Mouse (Mus musculus): ENCODE measurements around the gene Pabpc4. TPM values are rescaled to one million over a fixed set of nuclear protein-coding genes. Genes with fewer than 3 reads are reported as not detected.
"Not testable (repeated sequence)": the region's sequence is repeated elsewhere in the genome, so short reads cannot be mapped to it uniquely, and the experiment has no call there.

Pabpc4 gene
- polyA plus RNA-seq, 1 experiment from 2014 or later = 79.4 TPM

DNA sequence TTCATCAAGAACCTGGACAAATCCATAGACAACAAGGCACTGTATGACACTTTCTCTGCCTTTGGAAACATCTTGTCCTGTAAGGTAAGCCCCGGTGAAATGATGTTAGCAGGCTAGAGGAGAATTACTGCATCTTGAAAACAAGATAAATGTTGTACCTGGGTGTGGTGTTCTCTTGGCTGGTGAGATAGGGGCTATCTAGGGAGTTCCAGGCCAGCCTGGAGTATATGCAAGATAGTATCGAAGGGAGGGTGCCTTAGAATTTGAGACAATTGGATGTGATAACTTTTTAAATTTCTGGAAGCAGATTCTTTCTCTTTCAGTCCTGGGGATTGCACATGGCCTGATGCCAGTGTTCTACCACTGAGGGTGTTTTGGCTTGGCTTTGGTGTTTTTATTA lies 24.6 kb downstream of the Pabpc4 start:
- Histone ChIP-seq H3K36me3 (replicated peaks) (peaks cover 79% of the 10 kb centered on the region), H3K4me1 (replicated peaks) (peaks cover 49% of the 10 kb centered on the region), H3K9ac (peak overlapping the region; percentile 80), H3K4me3 (replicated peaks) (peak overlapping the region; percentile 74), H3K9me3 (replicated peaks) (no peaks in the 10 kb centered on the region), H3K4me2 (peak overlapping the region; percentile 73), H3K27ac (replicated peaks) (peak overlapping the region; percentile 92), H3K27me3 (no peaks in the 10 kb centered on the region)
- ATAC-seq (ENCODE audit: insufficient read depth) = peak; percentile 78
- WGBS (ENCODE audit: insufficient replicate concordance) = 21% methylated on average over 2 of the region's 2 CpGs

DNA sequence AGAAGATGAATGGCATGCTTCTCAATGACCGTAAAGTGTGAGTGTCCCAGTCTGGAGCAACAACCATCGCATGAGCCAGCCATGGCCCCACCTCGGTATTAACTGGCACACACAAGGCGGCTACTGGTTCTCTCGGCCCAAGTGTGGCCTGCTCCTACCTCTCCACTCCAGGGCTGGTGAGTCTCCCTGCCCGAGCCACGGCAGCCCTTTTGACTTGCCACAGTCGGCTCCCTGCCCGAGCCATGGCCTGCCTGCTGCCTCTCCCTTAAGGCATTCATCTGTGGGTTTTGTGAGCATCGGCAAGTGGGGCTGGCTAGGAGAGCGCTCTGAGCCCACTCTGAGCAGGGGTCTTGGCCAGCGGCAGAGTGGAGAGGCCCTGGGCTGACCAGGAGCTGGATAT lies 26.9 kb downstream of the Pabpc4 start:
- Histone ChIP-seq H3K4me3 (replicated peaks) (peak overlapping the region; percentile 74; the same call in 1 of the 2 replicates), H3K36me3 (replicated peaks) (peaks cover 99% of the 10 kb centered on the region), H3K27me3 (no peaks in the 10 kb centered on the region), H3K9me3 (replicated peaks) (no peaks in the 10 kb centered on the region), H3K9ac (no peak overlapping the region), H3K4me2 (peak overlapping the region; percentile 73), H3K27ac (replicated peaks) (peak overlapping the region; percentile 62), H3K4me1 (replicated peaks) (peaks cover 46% of the 10 kb centered on the region)
- ATAC-seq (ENCODE audit: insufficient read depth) = no peak
- 90% methylated on average over 12 of the region's 12 CpGs for WGBS (ENCODE audit: insufficient replicate concordance)

- Histone ChIP-seq H3K9ac (no peak overlapping the region), H3K27me3 (no peaks in the 10 kb centered on the region), H3K4me2 (no peak overlapping the region), H3K9me3 (replicated peaks) (no peaks in the 10 kb centered on the region), H3K4me1 (replicated peaks) (peaks cover 33% of the 10 kb centered on the region), H3K4me3 (replicated peaks) (no peak overlapping the region), H3K27ac (replicated peaks) (no peak overlapping the region), H3K36me3 (replicated peaks) (peaks cover 100% of the 10 kb centered on the region)
- WGBS (ENCODE audit: insufficient replicate concordance) = 81% methylated on average over 3 of the region's 3 CpGs
- ATAC-seq (ENCODE audit: insufficient read depth) = no peak
Measured at GRCm38 (mm10) chr4:123292390-123292789, 30.2 kb downstream of the Pabpc4 start.

DNA sequence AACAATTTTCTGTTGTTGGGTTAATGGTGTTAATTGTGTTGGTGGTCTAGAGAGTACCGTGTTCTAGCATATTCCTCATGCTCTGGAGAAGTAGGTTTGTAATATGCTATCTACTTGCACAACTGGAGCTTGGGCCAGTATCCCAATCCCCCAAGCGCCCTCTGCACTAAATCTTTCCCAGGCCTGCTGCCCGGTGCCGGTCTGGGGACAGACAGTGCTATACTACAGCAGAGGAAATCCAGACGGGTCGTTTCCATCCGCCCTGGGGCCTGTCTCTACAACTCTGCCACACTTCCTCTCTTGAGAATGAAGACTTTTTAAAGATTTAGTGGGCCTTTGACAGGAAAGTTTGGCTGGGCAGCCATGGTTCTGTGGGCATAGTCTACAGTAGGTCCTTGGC lies 30.8 kb downstream of the Pabpc4 start:
- ATAC-seq (ENCODE audit: insufficient read depth) = no peak
- Histone ChIP-seq H3K27me3 (no peaks in the 10 kb centered on the region), H3K27ac (replicated peaks) (no peak overlapping the region), H3K36me3 (replicated peaks) (peaks cover 100% of the 10 kb centered on the region), H3K9me3 (replicated peaks) (no peaks in the 10 kb centered on the region), H3K4me3 (replicated peaks) (no peak overlapping the region), H3K4me2 (no peak overlapping the region), H3K4me1 (replicated peaks) (peaks cover 27% of the 10 kb centered on the region), H3K9ac (no peak overlapping the region)
- WGBS (ENCODE audit: insufficient replicate concordance) = 84% methylated on average over 7 of the region's 7 CpGs

DNA sequence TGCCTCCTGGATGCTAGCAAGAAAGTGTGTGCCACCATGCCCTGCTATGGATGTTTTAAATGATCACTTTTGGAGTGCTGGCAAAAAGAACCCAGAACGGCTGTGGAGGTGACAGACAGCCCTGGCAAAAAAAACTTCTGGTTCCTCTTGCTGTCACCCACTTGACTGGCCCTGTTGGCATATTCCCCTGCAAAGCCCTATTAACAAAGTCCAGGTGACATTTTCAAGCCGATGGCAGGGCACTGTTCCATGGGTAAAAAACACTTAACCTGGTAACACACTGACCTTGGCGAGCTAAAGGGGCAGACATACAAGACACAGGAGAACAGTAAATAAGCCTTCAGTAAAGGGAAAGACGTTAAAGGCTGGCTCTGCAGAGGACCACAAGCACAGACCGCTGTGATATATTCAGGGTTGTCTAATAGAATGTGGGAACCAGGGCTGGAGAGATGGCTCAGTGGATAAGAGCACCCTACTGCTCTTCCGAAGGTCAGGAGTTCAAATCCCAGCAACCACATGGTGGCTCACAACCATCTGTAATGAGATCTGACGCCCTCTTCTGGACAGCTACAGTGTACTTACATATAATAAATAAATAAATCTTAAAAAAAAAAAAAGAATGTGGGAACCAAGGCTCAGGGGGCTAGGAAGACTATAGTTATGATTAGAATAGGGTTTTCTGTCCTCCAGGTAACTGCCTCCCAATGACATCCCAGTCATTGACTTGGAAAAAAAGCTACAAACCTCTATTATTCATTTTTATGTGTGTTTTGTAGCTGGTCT lies 31.7 kb downstream of the Pabpc4 start:
- Histone ChIP-seq H3K27ac (replicated peaks) (no peak overlapping the region), H3K4me1 (replicated peaks) (peaks cover 18% of the 10 kb centered on the region), H3K27me3 (no peaks in the 10 kb centered on the region), H3K9ac (no peak overlapping the region), H3K36me3 (replicated peaks) (peaks cover 99% of the 10 kb centered on the region), H3K9me3 (replicated peaks) (no peaks in the 10 kb centered on the region), H3K4me3 (replicated peaks) (no peak overlapping the region), H3K4me2 (no peak overlapping the region)
- ATAC-seq (ENCODE audit: insufficient read depth) = no peak
- WGBS (ENCODE audit: insufficient replicate concordance) = 79% methylated on average over 7 of the region's 7 CpGs

- not testable (repeated sequence) for H3K4me3 ChIP-seq (replicated peaks); H3K27ac ChIP-seq (replicated peaks); H3K27me3 ChIP-seq; H3K4me2 ChIP-seq; H3K9me3 ChIP-seq (replicated peaks); ATAC-seq (ENCODE audit: insufficient read depth); H3K9ac ChIP-seq
- Histone ChIP-seq H3K36me3 (replicated peaks) (peaks cover 99% of the 10 kb centered on the region), H3K4me1 (replicated peaks) (peaks cover 15% of the 10 kb centered on the region)
- 93% methylated on average over 15 of the region's 15 CpGs for WGBS (ENCODE audit: insufficient replicate concordance)
Measured at GRCm38 (mm10) chr4:123295026-123295425, 32.9 kb downstream of the Pabpc4 start.

DNA sequence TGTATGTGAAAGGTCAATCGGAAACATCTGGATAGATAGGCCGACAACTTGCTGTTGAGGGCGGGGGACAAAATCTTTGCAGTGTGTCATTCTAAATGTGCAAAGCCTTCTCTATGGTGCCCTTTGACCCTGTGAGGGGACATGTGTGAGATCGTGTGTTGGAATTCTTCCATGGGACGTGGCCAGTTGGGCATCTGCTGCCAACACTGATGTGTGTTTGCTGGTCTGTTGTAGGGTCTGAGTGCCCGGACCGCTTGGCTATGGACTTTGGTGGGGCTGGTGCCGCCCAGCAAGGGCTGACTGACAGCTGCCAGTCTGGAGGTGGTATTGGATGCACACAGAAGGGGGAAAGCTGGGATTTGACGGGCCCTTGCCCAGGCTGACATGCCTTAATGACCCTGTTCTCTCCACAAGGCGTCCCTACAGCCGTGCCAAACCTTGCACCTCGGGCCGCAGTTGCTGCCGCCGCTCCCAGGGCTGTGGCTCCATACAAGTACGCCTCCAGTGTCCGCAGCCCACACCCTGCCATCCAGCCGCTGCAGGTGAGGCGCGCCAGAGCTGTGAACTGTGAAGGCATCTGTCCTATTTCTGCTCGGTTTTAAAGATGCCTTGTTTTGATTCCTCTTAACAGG lies 33.5 kb downstream of the Pabpc4 start:
- peaks cover 99% of the 10 kb centered on the region for H3K36me3 ChIP-seq (replicated peaks)
- H3K4me3 ChIP-seq (replicated peaks) = no peak overlapping the region
- no peaks in the 10 kb centered on the region for H3K9me3 ChIP-seq (replicated peaks)
- H3K4me1 ChIP-seq (replicated peaks) = peaks cover 15% of the 10 kb centered on the region
- H3K9ac ChIP-seq = no peak overlapping the region
- no peak for ATAC-seq (ENCODE audit: insufficient read depth)
- H3K4me2 ChIP-seq = no peak overlapping the region
- H3K27me3 ChIP-seq = no peaks in the 10 kb centered on the region
- no peak overlapping the region for H3K27ac ChIP-seq (replicated peaks)
- 90% methylated on average over 21 of the region's 21 CpGs for WGBS (ENCODE audit: insufficient replicate concordance)

DNA sequence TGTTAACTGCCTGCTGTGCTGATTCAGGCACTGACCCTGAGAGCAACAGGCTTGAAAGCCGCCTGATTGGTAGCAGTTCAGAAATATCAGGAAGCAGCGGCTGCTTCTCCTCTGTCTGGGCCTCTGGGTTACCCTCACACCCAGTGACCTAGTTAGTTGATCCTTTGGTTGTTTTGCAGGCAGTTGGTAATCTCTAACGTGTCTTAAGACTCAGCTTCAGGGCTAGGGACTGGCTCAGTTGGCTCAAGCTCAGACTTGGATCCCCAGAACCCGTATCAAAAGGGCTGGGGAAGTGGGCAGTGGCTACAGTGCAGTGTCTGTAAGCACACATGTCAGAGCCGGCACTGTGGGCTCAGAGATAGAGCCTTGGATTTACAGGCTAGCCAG lies 34.0 kb downstream of the Pabpc4 start:
- 80% methylated on average over 5 of the region's 5 CpGs for WGBS (ENCODE audit: insufficient replicate concordance)
- no peak overlapping the region for H3K4me2 ChIP-seq
- ATAC-seq (ENCODE audit: insufficient read depth) = no peak
- peaks cover 12% of the 10 kb centered on the region for H3K4me1 ChIP-seq (replicated peaks)
- no peak overlapping the region for H3K9ac ChIP-seq
- no peak overlapping the region; the same call in 1 of the 2 replicates for H3K27ac ChIP-seq (replicated peaks)
- H3K27me3 ChIP-seq = no peaks in the 10 kb centered on the region
- no peak overlapping the region for H3K4me3 ChIP-seq (replicated peaks)
- peaks cover 99% of the 10 kb centered on the region for H3K36me3 ChIP-seq (replicated peaks)
- H3K9me3 ChIP-seq (replicated peaks) = no peaks in the 10 kb centered on the region

DNA sequence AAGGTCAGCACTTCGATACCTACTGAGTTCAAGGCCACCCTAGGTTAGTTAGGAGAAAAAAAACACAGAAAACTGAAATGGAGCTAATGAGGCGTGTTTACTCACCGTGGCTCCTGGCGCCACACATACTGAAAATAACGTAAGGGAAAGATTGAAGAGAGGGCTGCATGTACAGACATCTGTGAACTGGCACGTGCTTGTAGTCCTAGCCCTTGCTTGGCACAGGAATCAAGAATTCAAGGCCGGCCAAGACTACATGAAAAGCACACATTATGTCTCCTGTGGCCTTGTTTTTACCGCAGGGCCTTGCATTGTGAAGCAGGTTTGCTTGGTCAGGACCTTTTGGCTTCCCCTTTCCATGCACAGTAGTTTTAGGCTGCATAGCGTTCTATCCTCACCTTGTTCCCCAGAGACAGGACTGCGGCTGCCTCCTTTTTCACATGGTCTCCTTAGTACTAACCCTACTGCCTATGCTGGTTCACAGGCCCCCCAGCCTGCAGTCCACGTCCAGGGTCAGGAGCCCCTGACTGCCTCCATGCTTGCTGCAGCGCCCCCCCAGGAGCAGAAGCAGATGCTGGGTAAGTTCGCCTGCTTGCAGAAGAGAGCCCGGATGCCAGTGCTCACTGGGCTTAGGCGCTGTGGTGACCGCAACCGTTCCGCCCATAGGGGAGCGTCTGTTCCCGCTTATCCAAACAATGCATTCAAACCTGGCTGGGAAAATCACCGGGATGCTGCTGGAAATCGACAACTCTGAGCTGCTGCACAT lies 35.2 kb downstream of the Pabpc4 start:
- no peak overlapping the region for H3K4me2 ChIP-seq
- H3K27ac ChIP-seq (replicated peaks) = no peak overlapping the region
- 93% methylated on average over 22 of the region's 22 CpGs for WGBS (ENCODE audit: insufficient replicate concordance)

GRCm38 (mm10) chr4:123298226-123298625 lies 36.1 kb downstream of the Pabpc4 start:
- H3K9ac ChIP-seq = no peak overlapping the region
- no peak overlapping the region for H3K4me2 ChIP-seq
- no peak overlapping the region for H3K27ac ChIP-seq (replicated peaks)
- H3K9me3 ChIP-seq (replicated peaks) = no peaks in the 10 kb centered on the region
- H3K4me1 ChIP-seq (replicated peaks) = peaks cover 5% of the 10 kb centered on the region; the same call in 1 of the 2 replicates
- 83% methylated on average over 4 of the region's 4 CpGs for WGBS (ENCODE audit: insufficient replicate concordance)
- H3K27me3 ChIP-seq = no peaks in the 10 kb centered on the region
- ATAC-seq (ENCODE audit: insufficient read depth) = no peak
- H3K4me3 ChIP-seq (replicated peaks) = no peak overlapping the region
- peaks cover 99% of the 10 kb centered on the region for H3K36me3 ChIP-seq (replicated peaks)

More for the DNA sequence above, 35.2 kb downstream of the Pabpc4 start:
- Histone ChIP-seq H3K36me3 (replicated peaks) (peaks cover 99% of the 10 kb centered on the region), H3K9ac (no peak overlapping the region), H3K9me3 (replicated peaks) (no peaks in the 10 kb centered on the region), H3K4me3 (replicated peaks) (no peak overlapping the region), H3K27me3 (no peaks in the 10 kb centered on the region), H3K4me1 (replicated peaks) (peaks cover 8% of the 10 kb centered on the region; the same call in 1 of the 2 replicates)
- ATAC-seq (ENCODE audit: insufficient read depth) = no peak

Measured in liver, embryonic 15.5 days (tissue).